Mouse (Mus musculus) midbrain, embryonic 16.5 days (tissue): ENCODE measurements at regions not wholly inside any gene's neighbourhood (a gene's known extent, or its start where the extent isn't known, plus 50 kb on each side); places are given as distances from the start of the nearest gene placed in this dataset. TPM values are rescaled to one million over a fixed set of nuclear protein-coding genes. Genes with fewer than 3 reads are reported as not detected.

Experiments used
- ATAC-seq: fragments of 200-750 bp; cut with Nextera tagmentation; 2 replicates; pipeline ENCODE4 v1.8.0; 2017; ENCODE audit warnings: moderate TSS enrichment
- H3K27ac ChIP-seq: fragments of 300-500 bp; sonication (generic); 2 replicates; pipeline ENCODE4 v1.5.1; 2014; ENCODE audit warnings: mild to moderate bottlenecking, low read length, mixed read lengths
- H3K27me3 ChIP-seq: fragments of 300-500 bp; sonication (generic); 2 replicates; pipeline ENCODE4 v1.6.1; 2014; ENCODE audit warnings: low read depth, low read length, mixed read lengths; ENCODE audit not compliant: control insufficient read depth, insufficient read depth
- H3K36me3 ChIP-seq: fragments of 300-500 bp; sonication (generic); 2 replicates; pipeline ENCODE4 v1.6.1; 2014; ENCODE audit warnings: mild to moderate bottlenecking, low read length, moderate library complexity, mixed read lengths; ENCODE audit not compliant: control insufficient read depth, insufficient read depth
- H3K4me1 ChIP-seq: fragments of 300-500 bp; sonication (generic); 2 replicates; pipeline ENCODE4 v1.6.1; 2014; ENCODE audit warnings: mild to moderate bottlenecking, low read length, mixed read lengths; ENCODE audit not compliant: control insufficient read depth, insufficient read depth
- H3K4me2 ChIP-seq: fragments of 300-500 bp; sonication (generic); 2 replicates; pipeline ENCODE4 v1.6.1; 2014; ENCODE audit warnings: mild to moderate bottlenecking, low read length, mixed read lengths
- H3K4me3 ChIP-seq: fragments of 300-500 bp; sonication (generic); 2 replicates; pipeline ENCODE4 v1.5.1; 2014; ENCODE audit warnings: low read depth, mild to moderate bottlenecking, low read length, moderate library complexity, mixed read lengths
- H3K9ac ChIP-seq: fragments of 300-500 bp; sonication (generic); 2 replicates; pipeline ENCODE4 v1.6.1; 2014; ENCODE audit warnings: low read depth, low read length, mixed read lengths
- H3K9me3 ChIP-seq: fragments of 300-500 bp; sonication (generic); replicated peaks from 2 replicates; pipeline ENCODE4 v1.6.1; 2014; ENCODE audit warnings: mild to moderate bottlenecking, low read length, mixed read lengths; ENCODE audit not compliant: control insufficient read depth, poor library complexity, severe bottlenecking
- WGBS: fragments of 180-500 bp; shearing (Covaris S2); extraction: QIAGEN DNeasy Blood & Tissue Kit; methylation state at CpG from one replicate; pipeline ENCODE4 v1.1.7; 2014; 5-methylcytosine and 5-hydroxymethylcytosine counted together
- microRNA-seq: library from miRNA; unstranded; fragments of <30 nt; microRNA quantifications from one replicate; pipeline ENCODE4, GENCODE M21; 2017

DNA sequence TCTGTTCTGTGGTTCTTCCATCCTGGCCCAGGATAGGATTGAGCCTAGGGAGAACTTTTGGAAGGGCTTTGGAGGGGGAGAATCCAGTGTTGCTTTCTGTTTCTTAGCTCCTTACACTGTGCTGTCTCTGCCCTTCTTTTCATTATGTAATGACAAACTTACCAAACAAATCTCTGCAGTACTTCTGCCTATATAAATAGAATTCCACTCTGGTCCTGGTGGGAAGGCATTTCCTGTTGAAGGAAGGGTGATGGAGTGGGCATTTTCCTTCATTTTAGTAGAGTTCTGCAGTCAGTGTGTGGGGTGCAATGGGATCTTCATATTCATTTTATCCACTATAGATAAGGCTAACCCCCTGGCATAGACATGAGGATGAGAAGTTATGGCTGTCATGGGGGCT, 63.2 kb upstream of the Adamts16 start:
- ATAC-seq: no peak
- H3K4me1 ChIP-seq: no peaks in the 10 kb centered on the region
- H3K27me3 ChIP-seq: no peaks in the 10 kb centered on the region
- H3K36me3 ChIP-seq: no peaks in the 10 kb centered on the region
- H3K4me2 ChIP-seq: no peak overlapping the region
- H3K4me3 ChIP-seq: no peak overlapping the region
- no peak overlapping the region for H3K9ac ChIP-seq
- no peak overlapping the region for H3K27ac ChIP-seq
- H3K9me3 ChIP-seq: no peaks in the 10 kb centered on the region

DNA sequence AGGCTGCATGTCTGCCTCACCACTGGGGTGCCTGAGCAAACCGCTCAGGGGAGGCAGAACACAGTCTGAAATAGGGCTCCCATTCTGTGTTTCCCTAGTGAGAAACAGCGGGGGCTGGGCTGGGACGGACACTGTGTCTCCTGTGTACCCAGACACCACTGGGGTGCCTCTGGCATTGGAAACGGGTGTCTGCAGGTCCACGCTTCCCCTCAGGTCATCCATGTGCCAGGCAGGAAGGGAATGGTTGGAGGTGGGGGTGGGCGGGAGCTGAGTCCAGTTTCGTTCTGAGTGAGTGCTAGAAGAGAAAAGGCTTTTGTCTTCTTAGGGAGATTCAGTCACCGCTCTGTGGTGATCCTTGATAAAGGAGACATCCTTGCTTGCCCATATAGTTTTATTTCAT, 62.2 kb upstream of the Adamts16 start:
- no peak overlapping the region for H3K4me2 ChIP-seq
- no peak for ATAC-seq
- no peaks in the 10 kb centered on the region for H3K9me3 ChIP-seq
- H3K36me3 ChIP-seq: no peaks in the 10 kb centered on the region
- no peaks in the 10 kb centered on the region for H3K4me1 ChIP-seq
- 52% methylated on average over 8 of the region's 8 CpGs for WGBS
- H3K4me3 ChIP-seq: no peak overlapping the region
- H3K9ac ChIP-seq: no peak overlapping the region
- H3K27ac ChIP-seq: no peak overlapping the region
- H3K27me3 ChIP-seq: no peaks in the 10 kb centered on the region

DNA sequence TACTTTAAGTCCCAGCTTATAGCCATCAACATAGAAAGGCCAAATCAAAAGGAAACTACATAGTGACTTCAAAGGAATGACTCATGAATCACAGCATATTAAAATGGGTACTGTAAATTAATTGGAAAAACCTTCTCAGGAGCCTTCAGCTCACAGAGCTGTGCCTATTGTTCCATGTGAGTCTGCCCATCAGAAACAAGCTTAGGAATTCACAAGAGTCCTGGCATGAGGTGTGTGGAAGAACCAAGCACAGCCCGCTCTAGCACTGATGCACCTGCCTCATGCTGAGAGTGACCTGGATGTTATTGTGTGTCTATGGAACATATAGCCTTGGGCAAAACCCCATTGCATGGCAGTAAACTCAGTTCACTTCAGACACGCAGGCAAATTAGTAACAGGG, 61.5 kb upstream of the Adamts16 start:
- H3K27ac ChIP-seq: no peak overlapping the region
- 88% methylated on average over 2 of the region's 2 CpGs for WGBS
- ATAC-seq: no peak

DNA sequence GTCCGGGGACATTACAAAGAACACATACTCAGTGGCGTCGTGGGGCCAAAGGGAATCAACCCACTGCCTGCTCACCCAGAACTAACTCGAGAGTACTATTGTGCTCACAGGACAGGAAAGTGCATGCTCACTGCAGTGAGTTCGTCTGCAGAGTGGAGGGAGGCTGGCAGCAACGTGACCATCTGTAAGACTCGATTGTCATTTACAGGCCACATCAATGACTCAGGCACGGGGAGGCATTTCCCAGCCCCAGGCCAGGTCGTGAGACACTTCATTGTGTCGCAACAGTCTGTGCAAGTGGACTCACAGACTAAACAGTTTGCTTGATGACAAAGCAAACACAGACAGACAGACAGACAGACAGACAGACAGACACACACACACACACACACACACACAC, 61.1 kb upstream of the Adamts16 start:
- Histone ChIP-seq H3K27ac (no peak overlapping the region), H3K4me1 (no peaks in the 10 kb centered on the region), H3K27me3 (no peaks in the 10 kb centered on the region), H3K9ac (no peak overlapping the region), H3K4me3 (no peak overlapping the region), H3K36me3 (no peaks in the 10 kb centered on the region), H3K4me2 (no peak overlapping the region), H3K9me3 (no peaks in the 10 kb centered on the region)
- no peak for ATAC-seq
- WGBS: 46% methylated on average over 10 of the region's 10 CpGs

More for the DNA sequence above, 61.5 kb upstream of the Adamts16 start:
- Histone ChIP-seq H3K4me2 (no peak overlapping the region), H3K4me3 (no peak overlapping the region), H3K36me3 (no peaks in the 10 kb centered on the region), H3K9me3 (no peaks in the 10 kb centered on the region), H3K4me1 (no peaks in the 10 kb centered on the region), H3K9ac (no peak overlapping the region), H3K27me3 (no peaks in the 10 kb centered on the region)

- WGBS: 79% methylated on average over 5 of the region's 5 CpGs
- H3K9ac ChIP-seq: no peak overlapping the region
- H3K4me3 ChIP-seq: no peak overlapping the region
- no peak overlapping the region for H3K27ac ChIP-seq
- no peak for ATAC-seq
- H3K4me1 ChIP-seq: no peaks in the 10 kb centered on the region
- no peaks in the 10 kb centered on the region for H3K36me3 ChIP-seq
- no peaks in the 10 kb centered on the region for H3K27me3 ChIP-seq
- H3K9me3 ChIP-seq: no peaks in the 10 kb centered on the region
- H3K4me2 ChIP-seq: no peak overlapping the region
Measured at GRCm38 (mm10) chr13:70891634-70892033, 50.0 kb upstream of the Adamts16 start.

Small RNAs in the stretch of these regions (microRNA-seq; reads per million reads assigned to microRNA genes)
- gene Mir466f-4: not detected
